ENCODE assay signal across 27 mouse cellular contexts in genomic region chr13:113259237-113259636, GRCm38 (mm10). TPM values are rescaled to one million over a fixed set of nuclear protein-coding genes. Genes with fewer than 3 reads are reported as not detected.
DNase-seq lines count a peak whose midpoint lies in the region; ATAC-seq and TF ChIP-seq lines count a peak whose summit lies in the region.
"Had no signal": no experiment of that assay in that cellular context is flagged by ENCODE, and none has a peak within 500 bp of the region (broad histone marks: within the 10 kb centered on the region; RNA-seq: fewer than 3 reads in every experiment).

No protein-coding gene starts in this region.

- H3K36me3 ChIP-seq in heart, embryonic 10.5 days: no peaks in the 10 kb centered on the region
- H3K36me3 ChIP-seq in C2C12 (ENCODE audit: control insufficient read depth, insufficient read depth): no peaks in the 10 kb centered on the region
- no peaks in the 10 kb centered on the region for H3K36me3 ChIP-seq in forebrain, embryonic 15.5 days
- H3K36me3 ChIP-seq: embryonic facial prominence, embryonic 10.5 days; embryonic facial prominence, embryonic 12.5 days; forebrain, embryonic 10.5 days; forebrain, embryonic 12.5 days had no signal

- ATAC-seq in forebrain, embryonic 15.5 days (replicated peaks): no peak
- ATAC-seq: activated CD4-positive, CD25-positive, alpha-beta regulatory T cell, adult 4 months; forebrain, embryonic 14.5 days; forebrain, postnatal 0 days; Patski had no signal

- H3K27ac ChIP-seq in heart, embryonic 10.5 days: no peak overlapping the region
- peak overlapping the region; percentile 77 for H3K27ac ChIP-seq in embryonic fibroblast, embryonic 13.5 days (ENCODE audit: insufficient read depth, low read length)
- H3K27ac ChIP-seq in forebrain, embryonic 15.5 days (replicated peaks): no peak overlapping the region
- H3K27ac ChIP-seq: embryonic facial prominence, embryonic 10.5 days; embryonic facial prominence, embryonic 12.5 days; forebrain, embryonic 10.5 days; forebrain, embryonic 12.5 days had no signal

- no peak overlapping the region for H3K4me3 ChIP-seq in heart, embryonic 10.5 days
- H3K4me3 ChIP-seq in C2C12 (ENCODE audit: insufficient read depth, poor library complexity, severe bottlenecking): no peak overlapping the region
- H3K4me3 ChIP-seq in embryonic fibroblast, embryonic 13.5 days (ENCODE audit: insufficient read depth, low read length): no peak overlapping the region
- no peak overlapping the region for H3K4me3 ChIP-seq in forebrain, embryonic 15.5 days
- H3K4me3 ChIP-seq: embryonic facial prominence, embryonic 10.5 days; embryonic facial prominence, embryonic 12.5 days; erythroblast, embryonic 14.5 days; forebrain, embryonic 10.5 days; forebrain, embryonic 12.5 days had no signal

- no peaks in the 10 kb centered on the region for H3K79me2 ChIP-seq in C2C12 (ENCODE audit: control insufficient read depth, insufficient read depth)

- no peaks in the 10 kb centered on the region for H3K9me3 ChIP-seq in heart, embryonic 10.5 days
- no peaks in the 10 kb centered on the region for H3K9me3 ChIP-seq in forebrain, embryonic 15.5 days
- H3K9me3 ChIP-seq: embryonic facial prominence, embryonic 10.5 days; embryonic facial prominence, embryonic 12.5 days; forebrain, embryonic 10.5 days; forebrain, embryonic 12.5 days had no signal

- no peak overlapping the region for H3K9ac ChIP-seq in forebrain, embryonic 15.5 days (replicated peaks)
- H3K9ac ChIP-seq: embryonic facial prominence, embryonic 12.5 days; forebrain, embryonic 12.5 days; forebrain, postnatal 0 days had no signal

- H3ac ChIP-seq in C2C12 (ENCODE audit: control insufficient read depth, insufficient read length, low read depth): no peak overlapping the region

- H3K4me1 ChIP-seq in heart, embryonic 10.5 days: no peaks in the 10 kb centered on the region; the same call in 1 of the 2 replicates
- H3K4me1 ChIP-seq in embryonic fibroblast, embryonic 13.5 days (ENCODE audit: control insufficient read depth, insufficient read depth, low read length): peaks cover 5% of the 10 kb centered on the region
- H3K4me1 ChIP-seq in forebrain, embryonic 15.5 days: peaks cover 6% of the 10 kb centered on the region
- H3K4me1 ChIP-seq: embryonic facial prominence, embryonic 10.5 days; embryonic facial prominence, embryonic 12.5 days; forebrain, embryonic 10.5 days; forebrain, embryonic 12.5 days had no signal

- H3K4me2 ChIP-seq in forebrain, embryonic 15.5 days (replicated peaks): no peak overlapping the region
- H3K4me2 ChIP-seq: embryonic facial prominence, embryonic 12.5 days; forebrain, embryonic 12.5 days had no signal

- no peaks in the 10 kb centered on the region for H3K79me3 ChIP-seq in C2C12 (ENCODE audit: low read depth)

- peak; percentile 22 for DNase-seq in heart, embryonic 10.5 days (ENCODE audit: low spot score)
- no peak for DNase-seq in heart, postnatal 4 days
- no peak for DNase-seq in gastrocnemius, postnatal 4 days (ENCODE audit: low spot score in 2 of 2)
- DNase-seq in neural tube, embryonic 10.5 days (ENCODE audit: extremely low spot score, low spot score): no peak
- DNase-seq: adrenal gland, postnatal 10 days; B cell, adult 2 months; cerebellum, adult 11-12 months; cerebellum, adult 2 months; cerebellum, adult 9-10 months; cerebellum, postnatal 10 days; cerebellum, postnatal 25 days; forebrain, postnatal 0 days had no signal

- no peak for TF ChIP-seq CTCF in C2C12 (IDR thresholded peaks at IDR 0.05; ENCODE audit: control insufficient read depth, insufficient read depth, insufficient read length)
- TF ChIP-seq CTCF in embryonic fibroblast, embryonic 13.5 days (IDR thresholded peaks at IDR 0.05; ENCODE audit: borderline replicate concordance, insufficient read depth, low read length): no peak

- no peak for TF ChIP-seq POLR2A in embryonic fibroblast, embryonic 13.5 days (IDR thresholded peaks at IDR 0.05; ENCODE audit: low read depth, low read length)

- H3K27me3 ChIP-seq in heart, embryonic 10.5 days (ENCODE audit: insufficient read depth, poor library complexity, severe bottlenecking): no peaks in the 10 kb centered on the region
- H3K27me3 ChIP-seq in C2C12 (ENCODE audit: control insufficient read depth, insufficient read depth, insufficient read length): no peaks in the 10 kb centered on the region
- no peaks in the 10 kb centered on the region for H3K27me3 ChIP-seq in forebrain, embryonic 15.5 days
- H3K27me3 ChIP-seq: embryonic facial prominence, embryonic 12.5 days; forebrain, embryonic 12.5 days; Patski had no signal

- 82% methylated on average over 5 of the region's 5 CpGs for WGBS in heart, embryonic 10.5 days
- 91% methylated on average over 5 of the region's 5 CpGs for WGBS in forebrain, embryonic 15.5 days

TF ChIP-seq in C2C12, 6 proteins besides CTCF, POLR2A, EP300 and RAD21:
- peak; percentile 53 for TF ChIP-seq FOSL1 (IDR thresholded peaks at IDR 0.05; ENCODE audit: insufficient read depth, low read length, poor library complexity, severe bottlenecking)
- TF ChIP-seq MYOG (IDR thresholded peaks at IDR 0.05; ENCODE audit: control insufficient read depth, extremely low read depth, insufficient read length): no peak
- no peak for TF ChIP-seq MAX (IDR thresholded peaks at IDR 0.05)
- peak; percentile 21 for TF ChIP-seq MYOD1 (IDR thresholded peaks at IDR 0.05; ENCODE audit: control insufficient read depth, insufficient read length, low read depth)
- TF ChIP-seq CEBPB (IDR thresholded peaks at IDR 0.05; ENCODE audit: low read depth): peak; percentile 72
- TF ChIP-seq USF1 (IDR thresholded peaks at IDR 0.05; ENCODE audit: low read depth): no peak

RNA-seq across cellular contexts. Expression of gene Gzmk, which starts 33.5 kb away (rescaled TPM):
- not detected in 2 replicates for polyA plus RNA-seq in heart, embryonic 10.5 days (2016; fragmentation: Nextera tagmentation; extraction: Ambion mirVana)
- total RNA-seq in heart, postnatal 4 days (2021): not detected
- 0.26 TPM for polyA plus RNA-seq in C2C12 (2012; fragmentation: generic; extraction: Trizol)
- polyA plus RNA-seq in embryonic fibroblast, embryonic 13.5 days (2011; ENCODE audit: insufficient read length, low read depth, missing spikeins): not detected in 2 replicates
- not detected for total RNA-seq in gastrocnemius, postnatal 4 days (2021)
- 0.19 TPM in 1 of 2 replicates, not detected in the other for polyA plus RNA-seq in forebrain, embryonic 15.5 days (2015; fragmentation: Nextera tagmentation; extraction: Ambion mirVana)
- total RNA-seq: adrenal gland, postnatal 10 days; adrenal gland, postnatal 36 days; ES-E14; forebrain, postnatal 0 days; MEL had no signal
- polyA plus RNA-seq: cerebellum, adult 2 months; embryonic facial prominence, embryonic 10.5 days; embryonic facial prominence, embryonic 12.5 days; embryonic facial prominence, embryonic 14.5 days; erythroblast, embryonic 14.5 days; forebrain, embryonic 10.5 days; forebrain, embryonic 12.5 days; forebrain, embryonic 14.5 days; forebrain, postnatal 0 days; Patski had no signal

RNA-seq across cellular contexts. Expression of gene BC067074, which starts 33.7 kb away (rescaled TPM):
- 2.8 and 3.4 TPM in 2 replicates for polyA plus RNA-seq in heart, embryonic 10.5 days (2016; fragmentation: Nextera tagmentation; extraction: Ambion mirVana)
- total RNA-seq in heart, postnatal 4 days (2021): 10 to 100 TPM; 11.4 to 12.6 TPM
- 0.34 TPM for polyA plus RNA-seq in C2C12 (2012; fragmentation: generic; extraction: Trizol)
- polyA plus RNA-seq in embryonic fibroblast, embryonic 13.5 days (2011; ENCODE audit: insufficient read length, low read depth, missing spikeins): 5.4 and 8.4 TPM in 2 replicates
- total RNA-seq in gastrocnemius, postnatal 4 days (2021): 10 to 100 TPM; 15.3 to 21.3 TPM
- 0.48 and 0.54 TPM in 2 replicates for polyA plus RNA-seq in forebrain, embryonic 15.5 days (2015; fragmentation: Nextera tagmentation; extraction: Ambion mirVana)
- total RNA-seq: MEL had no signal
- polyA plus RNA-seq: activated CD4-positive, CD25-positive, alpha-beta regulatory T cell, adult 4 months; erythroblast, embryonic 14.5 days had no signal

RNA-seq across cellular contexts. Expression of gene Esm1, which starts 49.8 kb away (rescaled TPM):
- 0.52 and 0.87 TPM in 2 replicates for polyA plus RNA-seq in heart, embryonic 10.5 days (2016; fragmentation: Nextera tagmentation; extraction: Ambion mirVana)
- total RNA-seq in heart, postnatal 4 days (2021): under 1 TPM; 0.50 to 0.68 TPM
- polyA plus RNA-seq in C2C12 (2012; fragmentation: generic; extraction: Trizol): 0.08 TPM
- 1.1 and 2.5 TPM in 2 replicates for polyA plus RNA-seq in embryonic fibroblast, embryonic 13.5 days (2011; ENCODE audit: insufficient read length, low read depth, missing spikeins)
- total RNA-seq in gastrocnemius, postnatal 4 days (2021): 1 to 10 TPM; 3.8 to 4.2 TPM
- polyA plus RNA-seq in forebrain, embryonic 15.5 days (2015; fragmentation: Nextera tagmentation; extraction: Ambion mirVana): 1.2 and 5.8 TPM in 2 replicates
- total RNA-seq: ES-E14, MEL had no signal
- polyA plus RNA-seq: activated CD4-positive, CD25-positive, alpha-beta regulatory T cell, adult 4 months; Patski had no signal
